Mouse (Mus musculus): ENCODE measurements at regions not wholly inside any gene's neighbourhood (a gene's known extent, or its start where the extent isn't known, plus 50 kb on each side); places are given as distances from the start of the nearest gene placed in this dataset.
"Not testable (repeated sequence)": the region's sequence is repeated elsewhere in the genome, so short reads cannot be mapped to it uniquely, and the experiment has no call there.

- ATAC-seq = no peak
Observed at GRCm38 (mm10) chr3:83516614-83517013, 249.5 kb upstream of the Sfrp2 start.

GRCm38 (mm10) chr3:83517914-83518635 is 248.0 kb upstream of the Sfrp2 start:
- no peak overlapping the region for H3K4me3 ChIP-seq
- H3K9ac ChIP-seq = no peak overlapping the region
- H3K36me3 ChIP-seq = no peaks in the 10 kb centered on the region
- no peak overlapping the region for H3K27ac ChIP-seq
- 59% methylated on average over 6 of the region's 6 CpGs for WGBS (ENCODE audit: insufficient replicate concordance)
- H3K9me3 ChIP-seq (replicated peaks) = no peaks in the 10 kb centered on the region
- H3K27me3 ChIP-seq (replicated peaks) = no peaks in the 10 kb centered on the region
- ATAC-seq = no peak
- no peaks in the 10 kb centered on the region for H3K4me1 ChIP-seq
- no peak overlapping the region for H3K4me2 ChIP-seq

More at GRCm38 (mm10) chr3:83516614-83517013, 249.5 kb upstream of the Sfrp2 start:
- Histone ChIP-seq H3K36me3 (no peaks in the 10 kb centered on the region), H3K4me2 (no peak overlapping the region), H3K4me1 (no peaks in the 10 kb centered on the region), H3K9ac (no peak overlapping the region), H3K9me3 (replicated peaks) (no peaks in the 10 kb centered on the region), H3K27me3 (replicated peaks) (no peaks in the 10 kb centered on the region), H3K27ac (no peak overlapping the region), H3K4me3 (no peak overlapping the region)
- WGBS (ENCODE audit: insufficient replicate concordance) = 57% methylated on average over 4 of the region's 4 CpGs

GRCm38 (mm10) chr3:83530243-83530847 is 235.8 kb upstream of the Sfrp2 start:
- Histone ChIP-seq H3K36me3 (no peaks in the 10 kb centered on the region), H3K4me3 (no peak overlapping the region), H3K4me1 (no peaks in the 10 kb centered on the region), H3K27ac (no peak overlapping the region), H3K9ac (no peak overlapping the region), H3K4me2 (no peak overlapping the region), H3K9me3 (replicated peaks) (no peaks in the 10 kb centered on the region), H3K27me3 (replicated peaks) (no peaks in the 10 kb centered on the region)
- ATAC-seq = no peak
- 61% methylated on average over 4 of the region's 4 CpGs for WGBS (ENCODE audit: insufficient replicate concordance)

- not testable (repeated sequence) for H3K27me3 ChIP-seq (replicated peaks); H3K9me3 ChIP-seq (replicated peaks); H3K4me1 ChIP-seq; H3K4me2 ChIP-seq; H3K4me3 ChIP-seq; H3K27ac ChIP-seq; ATAC-seq; H3K9ac ChIP-seq; H3K36me3 ChIP-seq
- WGBS (ENCODE audit: insufficient replicate concordance) = 56% methylated on average over 5 of the region's 5 CpGs
Observed at GRCm38 (mm10) chr3:83536624-83537023, 229.5 kb upstream of the Sfrp2 start.

DNA sequence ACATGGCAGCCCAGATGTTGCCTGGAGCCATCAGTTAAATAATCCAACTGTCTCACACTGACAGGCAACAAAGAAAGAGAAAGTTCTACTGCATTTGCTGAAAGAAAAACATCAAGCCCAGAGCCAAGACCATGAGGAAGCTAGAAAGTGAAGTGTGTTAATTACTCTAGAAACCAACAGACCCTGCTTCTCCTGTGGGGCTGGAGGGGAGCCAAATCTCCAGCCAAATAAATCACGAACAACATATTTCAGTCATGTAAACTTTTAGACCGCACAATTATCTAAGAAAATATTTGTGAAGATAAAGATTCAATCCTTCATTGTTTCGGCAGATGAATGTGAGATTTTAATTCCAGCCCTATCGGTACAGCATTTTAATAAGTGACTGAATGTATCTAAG is 228.9 kb upstream of the Sfrp2 start:
- no peaks in the 10 kb centered on the region for H3K36me3 ChIP-seq
- H3K27me3 ChIP-seq (replicated peaks) = no peaks in the 10 kb centered on the region
- H3K27ac ChIP-seq = no peak overlapping the region
- H3K9me3 ChIP-seq (replicated peaks) = no peaks in the 10 kb centered on the region
- no peak overlapping the region for H3K4me2 ChIP-seq
- WGBS (ENCODE audit: insufficient replicate concordance) = 72% methylated on average over 4 of the region's 4 CpGs
- no peaks in the 10 kb centered on the region for H3K4me1 ChIP-seq
- no peak overlapping the region for H3K4me3 ChIP-seq
- H3K9ac ChIP-seq = no peak overlapping the region
- no peak for ATAC-seq

DNA sequence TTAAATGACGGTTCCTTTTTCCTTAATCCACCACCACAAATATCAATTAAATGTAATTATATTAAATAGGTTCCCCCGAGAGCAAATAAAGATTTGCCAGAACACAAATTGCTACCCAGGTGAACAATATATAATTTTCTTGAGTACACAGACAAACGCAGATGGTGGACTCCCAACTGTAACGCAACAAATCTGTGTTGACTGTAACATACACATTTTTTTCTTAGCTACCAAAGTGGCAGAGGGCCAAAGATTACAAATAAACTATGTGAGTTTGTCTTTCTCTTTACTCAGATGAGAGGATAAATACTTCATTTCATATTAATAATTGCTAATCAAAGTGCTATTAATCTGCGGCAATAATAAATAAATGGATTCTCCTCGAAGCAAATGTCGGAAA is 228.4 kb upstream of the Sfrp2 start:
- no peak overlapping the region for H3K27ac ChIP-seq
- no peak overlapping the region for H3K4me3 ChIP-seq
- no peaks in the 10 kb centered on the region for H3K27me3 ChIP-seq (replicated peaks)
- H3K4me2 ChIP-seq = no peak overlapping the region
- WGBS (ENCODE audit: insufficient replicate concordance) = 75% methylated on average over 7 of the region's 7 CpGs
- no peaks in the 10 kb centered on the region for H3K36me3 ChIP-seq
- no peak overlapping the region for H3K9ac ChIP-seq
- no peaks in the 10 kb centered on the region for H3K9me3 ChIP-seq (replicated peaks)
- H3K4me1 ChIP-seq = no peaks in the 10 kb centered on the region
- ATAC-seq = no peak

- Histone ChIP-seq H3K27ac (no peak overlapping the region), H3K36me3 (no peaks in the 10 kb centered on the region), H3K4me3 (no peak overlapping the region), H3K27me3 (replicated peaks) (no peaks in the 10 kb centered on the region), H3K4me1 (no peaks in the 10 kb centered on the region), H3K9ac (no peak overlapping the region), H3K9me3 (replicated peaks) (0 out of 2 replicates have a peak, but pooled peaks cover 3% of the 10 kb centered on the region), H3K4me2 (no peak overlapping the region)
- 59% methylated on average over 2 of the region's 2 CpGs for WGBS (ENCODE audit: insufficient replicate concordance)
- ATAC-seq = no peak
Observed at GRCm38 (mm10) chr3:83538898-83539297, 227.2 kb upstream of the Sfrp2 start.

GRCm38 (mm10) chr3:83540997-83541932 is 224.9 kb upstream of the Sfrp2 start:
- H3K4me2 ChIP-seq = no peak overlapping the region
- no peak overlapping the region for H3K27ac ChIP-seq
- WGBS (ENCODE audit: insufficient replicate concordance) = 67% methylated on average over 11 of the region's 11 CpGs
- no peaks in the 10 kb centered on the region for H3K27me3 ChIP-seq (replicated peaks)
- ATAC-seq = no peak
- no peaks in the 10 kb centered on the region for H3K36me3 ChIP-seq
- no peak overlapping the region for H3K4me3 ChIP-seq
- H3K9me3 ChIP-seq (replicated peaks) = 0 out of 2 replicates have a peak, but pooled peaks cover 3% of the 10 kb centered on the region
- H3K4me1 ChIP-seq = no peaks in the 10 kb centered on the region
- no peak overlapping the region for H3K9ac ChIP-seq

- WGBS (ENCODE audit: insufficient replicate concordance) = 76% methylated on average over 9 of the region's 9 CpGs
- no peak overlapping the region for H3K27ac ChIP-seq
- no peak for ATAC-seq
- no peaks in the 10 kb centered on the region for H3K4me1 ChIP-seq
- no peaks in the 10 kb centered on the region for H3K36me3 ChIP-seq
- H3K27me3 ChIP-seq (replicated peaks) = no peaks in the 10 kb centered on the region
- no peak overlapping the region for H3K4me3 ChIP-seq
- no peak overlapping the region for H3K9ac ChIP-seq
- no peaks in the 10 kb centered on the region; the same call in 1 of the 2 replicates for H3K9me3 ChIP-seq (replicated peaks)
- no peak overlapping the region for H3K4me2 ChIP-seq
Observed at GRCm38 (mm10) chr3:83552516-83553139, 213.5 kb upstream of the Sfrp2 start.

GRCm38 (mm10) chr3:83553858-83554257 is 212.3 kb upstream of the Sfrp2 start:
- Histone ChIP-seq H3K4me1 (no peaks in the 10 kb centered on the region), H3K4me2 (no peak overlapping the region), H3K27ac (no peak overlapping the region), H3K9ac (no peak overlapping the region), H3K27me3 (replicated peaks) (no peaks in the 10 kb centered on the region), H3K4me3 (no peak overlapping the region), H3K36me3 (no peaks in the 10 kb centered on the region), H3K9me3 (replicated peaks) (no peaks in the 10 kb centered on the region; the same call in 1 of the 2 replicates)
- WGBS (ENCODE audit: insufficient replicate concordance) = 63% methylated on average over 11 of the region's 11 CpGs
- ATAC-seq = no peak

GRCm38 (mm10) chr3:83556788-83557515 is 209.2 kb upstream of the Sfrp2 start:
- H3K4me3 ChIP-seq = no peak overlapping the region
- no peak overlapping the region for H3K4me2 ChIP-seq
- H3K27me3 ChIP-seq (replicated peaks) = no peaks in the 10 kb centered on the region
- H3K9ac ChIP-seq = no peak overlapping the region
- no peak for ATAC-seq
- H3K36me3 ChIP-seq = no peaks in the 10 kb centered on the region
- 74% methylated on average over 10 of the region's 10 CpGs for WGBS (ENCODE audit: insufficient replicate concordance)
- no peaks in the 10 kb centered on the region for H3K4me1 ChIP-seq
- H3K27ac ChIP-seq = no peak overlapping the region
- H3K9me3 ChIP-seq (replicated peaks) = no peaks in the 10 kb centered on the region; the same call in 1 of the 2 replicates

Data from liver, embryonic 12.5 days (tissue).